ENCODE assay signal across 9 mouse cellular contexts in the genomic region with DNA sequence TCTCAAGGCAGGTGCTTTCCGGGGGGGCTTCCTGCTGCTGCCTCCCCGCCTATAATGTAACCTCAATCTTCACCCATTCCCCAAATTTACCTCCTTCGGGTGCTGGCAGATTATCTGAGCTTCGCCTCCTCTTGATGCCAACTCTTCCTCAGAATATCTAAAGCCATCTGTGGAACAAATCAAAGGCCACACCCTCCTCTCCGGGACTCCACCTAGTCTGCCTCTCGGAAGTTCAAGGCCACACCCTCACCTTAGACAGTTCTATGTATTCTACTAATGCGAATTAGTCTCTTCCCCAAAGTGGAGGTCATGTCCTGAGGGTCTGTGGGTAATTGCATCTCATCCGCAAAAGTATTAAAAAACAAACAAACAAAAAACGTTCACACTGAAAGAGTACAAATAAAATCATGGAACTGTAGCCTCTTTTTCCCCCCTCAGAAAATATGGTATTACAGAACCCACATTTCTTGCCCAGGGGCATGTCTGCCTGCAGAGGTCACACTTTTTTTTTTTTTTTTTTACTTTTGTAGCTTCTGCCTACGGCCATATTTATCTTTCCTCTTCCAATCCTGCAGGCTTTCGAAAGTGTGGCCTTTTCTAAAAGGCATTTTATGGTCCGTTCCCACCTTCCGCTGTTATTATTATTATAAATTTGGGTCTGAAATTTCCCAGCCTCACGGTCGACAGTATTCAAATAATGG. TPM values are rescaled to one million over a fixed set of nuclear protein-coding genes. Genes with fewer than 3 reads are reported as not detected.
DNase-seq lines count a peak whose midpoint lies in the region; ATAC-seq and TF ChIP-seq lines count a peak whose summit lies in the region.
"Had no signal": no experiment of that assay in that cellular context is flagged by ENCODE, and none has a peak within 500 bp of the region (broad histone marks: within the 10 kb centered on the region; RNA-seq: fewer than 3 reads in every experiment).

No protein-coding gene starts in this region.

- WGBS in heart, embryonic 14.5 days = 23% methylated on average over 15 of the region's 15 CpGs
- WGBS in heart, adult 2 months = 34% methylated on average over 15 of the region's 15 CpGs
- 16% methylated on average over 15 of the region's 15 CpGs for WGBS in hindbrain, embryonic 14.5 days
- WGBS in midbrain, embryonic 12.5 days = 20% methylated on average over 15 of the region's 15 CpGs

- H3K27me3 ChIP-seq in heart, embryonic 14.5 days (ENCODE audit: control insufficient read depth, insufficient read depth, low read length) = peaks cover 30% of the 10 kb centered on the region
- H3K27me3 ChIP-seq in heart, adult 2 months (ENCODE audit: control insufficient read depth, insufficient read depth, low read length) = no peaks in the 10 kb centered on the region; the same call in 1 of the 2 replicates
- H3K27me3 ChIP-seq in hindbrain, embryonic 14.5 days (ENCODE audit: control insufficient read depth, insufficient read depth, low read length) = peaks cover 14% of the 10 kb centered on the region
- H3K27me3 ChIP-seq in midbrain, embryonic 12.5 days = peaks cover 46% of the 10 kb centered on the region

- H3K9me3 ChIP-seq in heart, embryonic 14.5 days (ENCODE audit: control insufficient read depth, low read length) = no peaks in the 10 kb centered on the region
- no peaks in the 10 kb centered on the region for H3K9me3 ChIP-seq in hindbrain, embryonic 14.5 days (ENCODE audit: control insufficient read depth, low read length)
- no peaks in the 10 kb centered on the region for H3K9me3 ChIP-seq in midbrain, embryonic 12.5 days

- H3K4me2 ChIP-seq in heart, embryonic 14.5 days (ENCODE audit: low read length) = peak overlapping the region; percentile 98
- H3K4me2 ChIP-seq in hindbrain, embryonic 14.5 days (replicated peaks) = peak overlapping the region; percentile 70
- H3K4me2 ChIP-seq in midbrain, embryonic 12.5 days (replicated peaks) = peak overlapping the region; percentile 91

- no peak overlapping the region for H3K27ac ChIP-seq in heart, embryonic 14.5 days (replicated peaks in 1 of 2; ENCODE audit: control insufficient read depth in 1 of 2, insufficient read depth in 1 of 2, low read depth in 2 of 2, low read length in 2 of 2)
- no peak overlapping the region for H3K27ac ChIP-seq in heart, adult 2 months
- peak overlapping the region; percentile 98 for H3K27ac ChIP-seq in hindbrain, embryonic 14.5 days
- peak overlapping the region; percentile 89 for H3K27ac ChIP-seq in midbrain, embryonic 12.5 days (replicated peaks)

- ATAC-seq in heart, embryonic 14.5 days (ENCODE audit: insufficient number of reproducible peaks, insufficient read depth, low FRiP score, low read depth) = no peak
- ATAC-seq in hindbrain, embryonic 14.5 days (ENCODE audit: low FRiP score) = no peak
- no peak for ATAC-seq in midbrain, embryonic 12.5 days (ENCODE audit: low FRiP score, low read depth)

- no peak for TF ChIP-seq EP300 in heart, adult 2 months (IDR thresholded peaks at IDR 0.05; ENCODE audit: insufficient read depth, low read depth, low read length)

- peak overlapping the region; percentile 75 for H3K9ac ChIP-seq in heart, embryonic 14.5 days (ENCODE audit: low read length)
- H3K9ac ChIP-seq in heart, adult 2 months (ENCODE audit: low read depth, low read length) = no peak overlapping the region
- peak overlapping the region; percentile 72 for H3K9ac ChIP-seq in hindbrain, embryonic 14.5 days
- H3K9ac ChIP-seq in midbrain, embryonic 12.5 days (replicated peaks) = peak overlapping the region; percentile 73

- intact Hi-C loops in heart, adult 2 months (cut with DNase I) = no loop called here

- H3K4me1 ChIP-seq in heart, embryonic 14.5 days (ENCODE audit: control insufficient read depth in 2 of 2, insufficient read depth in 2 of 2, low read length in 2 of 2) = peaks cover 7 to 14% of the 10 kb centered on the region in 2 experiments
- H3K4me1 ChIP-seq in heart, adult 2 months (ENCODE audit: control insufficient read depth, insufficient read depth, low read length) = peaks cover 1% of the 10 kb centered on the region; the same call in 1 of the 2 replicates
- peaks cover 21% of the 10 kb centered on the region for H3K4me1 ChIP-seq in hindbrain, embryonic 14.5 days (replicated peaks; ENCODE audit: control insufficient read depth, insufficient read depth, low read length)
- peaks cover 16% of the 10 kb centered on the region; the same call in 1 of the 2 replicates for H3K4me1 ChIP-seq in midbrain, embryonic 12.5 days

- DNase-seq in heart, adult 2 months = no peak
- DNase-seq in ZHBTc4 (ENCODE audit: low read depth, low spot score) = peak; percentile 68
- DNase-seq in hindbrain, embryonic 14.5 days (ENCODE audit: low spot score) = peak; percentile 35
- no peak for DNase-seq in yolk sac, embryonic 10.5 days (ENCODE audit: low spot score)
- no peak for DNase-seq in adrenal gland, postnatal 36 days
- no peak for DNase-seq in frontal cortex, postnatal 10 days (ENCODE audit: low spot score in 2 of 2)
- DNase-seq: heart, postnatal 36 days had no signal

- no peaks in the 10 kb centered on the region for H3K36me3 ChIP-seq in heart, embryonic 14.5 days (ENCODE audit: control insufficient read depth, insufficient read depth, low read length)
- no peaks in the 10 kb centered on the region for H3K36me3 ChIP-seq in heart, adult 2 months (ENCODE audit: control insufficient read depth, insufficient read depth, low read length)
- H3K36me3 ChIP-seq in hindbrain, embryonic 14.5 days (replicated peaks; ENCODE audit: control insufficient read depth, insufficient read depth) = no peaks in the 10 kb centered on the region
- H3K36me3 ChIP-seq in midbrain, embryonic 12.5 days = no peaks in the 10 kb centered on the region

- no peak for TF ChIP-seq CTCF in heart, adult 2 months (IDR thresholded peaks at IDR 0.05)

- no peaks in the 10 kb centered on the region for H3K79me2 ChIP-seq in heart, adult 2 months (replicated peaks; ENCODE audit: control insufficient read depth, insufficient read depth, low read length)

- TF ChIP-seq POLR2A in heart, adult 2 months (IDR thresholded peaks at IDR 0.05; ENCODE audit: insufficient read depth, low read depth, low read length) = no peak

- H3K4me3 ChIP-seq in heart, embryonic 14.5 days (ENCODE audit: control insufficient read depth in 1 of 2, insufficient read depth in 1 of 2, low read depth in 1 of 2, low read length in 2 of 2) = peak overlapping the region; percentile 60 to 66; a peak in 3 of 4 replicates
- H3K4me3 ChIP-seq in heart, adult 2 months = no peak overlapping the region; the same call in 1 of the 2 replicates
- peak overlapping the region; percentile 41 for H3K4me3 ChIP-seq in hindbrain, embryonic 14.5 days (replicated peaks; ENCODE audit: low read length)
- peak overlapping the region; percentile 56 for H3K4me3 ChIP-seq in midbrain, embryonic 12.5 days

RNA-seq across cellular contexts. Expression of a gene that starts 10.2 kb away (rescaled TPM):
- polyA plus RNA-seq in heart, embryonic 14.5 days (2014; fragmentation: Nextera tagmentation; extraction: Ambion mirVana) = 8.2 and 9.0 TPM in 2 replicates
- 10 to 100 TPM; 27.1 to 28.1 TPM for total RNA-seq in heart, adult 2 months (2021)
- 21.1 and 24.7 TPM in 2 replicates for polyA plus RNA-seq in heart, adult 2 months (2012; rRNA removed)
- 35.5 and 41.1 TPM in 2 replicates for polyA plus RNA-seq in hindbrain, embryonic 14.5 days (2014; fragmentation: Nextera tagmentation; extraction: Ambion mirVana)
- 15.8 and 16.5 TPM in 2 replicates for polyA plus RNA-seq in midbrain, embryonic 12.5 days (2016; fragmentation: Nextera tagmentation; extraction: Ambion mirVana)
- 10 to 100 TPM; 41.1 to 45.6 TPM for total RNA-seq in adrenal gland, postnatal 36 days (2021)

RNA-seq across cellular contexts. Expression of a gene that starts 56.1 kb away (rescaled TPM):
- 126 and 129 TPM in 2 replicates for polyA plus RNA-seq in heart, embryonic 14.5 days (2014; fragmentation: Nextera tagmentation; extraction: Ambion mirVana)
- total RNA-seq in heart, adult 2 months (2021) = 10 to 100 TPM; 63.1 to 70.5 TPM
- 41.8 and 43.4 TPM in 2 replicates for polyA plus RNA-seq in heart, adult 2 months (2012; rRNA removed)
- polyA plus RNA-seq in hindbrain, embryonic 14.5 days (2014; fragmentation: Nextera tagmentation; extraction: Ambion mirVana) = 60.4 and 64.4 TPM in 2 replicates
- polyA plus RNA-seq in midbrain, embryonic 12.5 days (2016; fragmentation: Nextera tagmentation; extraction: Ambion mirVana) = 136 and 138 TPM in 2 replicates
- 100 to 1,000 TPM; 131 to 134 TPM for total RNA-seq in adrenal gland, postnatal 36 days (2021)

RNA-seq across cellular contexts. Expression of a gene that starts 57.5 kb away (rescaled TPM):
- not detected in 2 replicates for polyA plus RNA-seq in heart, embryonic 14.5 days (2014; fragmentation: Nextera tagmentation; extraction: Ambion mirVana)
- total RNA-seq in heart, adult 2 months (2021) = not detected
- 0.23 TPM in 1 of 2 replicates, not detected in the other for polyA plus RNA-seq in heart, adult 2 months (2012; rRNA removed)
- polyA plus RNA-seq in hindbrain, embryonic 14.5 days (2014; fragmentation: Nextera tagmentation; extraction: Ambion mirVana) = 0.33 TPM in 1 of 2 replicates, not detected in the other
- polyA plus RNA-seq in midbrain, embryonic 12.5 days (2016; fragmentation: Nextera tagmentation; extraction: Ambion mirVana) = 0.51 and 0.63 TPM in 2 replicates
- not detected for total RNA-seq in adrenal gland, postnatal 36 days (2021)
- total RNA-seq: heart, postnatal 36 days had no signal

Comparison
In these comparisons a context has a peak if more than half of its experiments do, and no peak if none do; other contexts are left out.
1. H3K27ac ChIP-seq: peak in hindbrain, embryonic 14.5 days (single experiment) and midbrain, embryonic 12.5 days (single experiment); none in heart, embryonic 14.5 days (0 of 2) and heart, adult 2 months (single experiment).
2. DNase-seq: peak in ZHBTc4 (single experiment) and hindbrain, embryonic 14.5 days (single experiment); none in heart, adult 2 months (0 of 2), yolk sac, embryonic 10.5 days (single experiment), adrenal gland, postnatal 36 days (0 of 2) and frontal cortex, postnatal 10 days (0 of 2).
3. Peak in every context shown above with its lines, with median percentiles within 50 percentile points of each other: H3K4me2 ChIP-seq.